Mouse (Mus musculus) brain, embryonic 14.5 days (tissue): ENCODE measurements around the gene Trim69. TPM values are rescaled to one million over a fixed set of nuclear protein-coding genes. Genes with fewer than 3 reads are reported as not detected.

Source experiments
- DNase-seq: peaks from one replicate; pipeline ENCODE4 v3.0.0-alpha.2; 2011; ENCODE audit warnings: low read depth
- CTCF ChIP-seq: fragments of 200-500 bp; IDR thresholded peaks from 2 replicates; pipeline ENCODE4 v1.5.1; 2012; ENCODE audit warnings: inconsistent platforms, mild to moderate bottlenecking, moderate library complexity, borderline replicate concordance; ENCODE audit not compliant: insufficient read depth, insufficient read length; ENCODE audit errors: extremely low read depth
- POLR2A ChIP-seq: fragments of 200-500 bp; IDR thresholded peaks from 2 replicates; pipeline ENCODE4 v1.6.1; 2012; ENCODE audit warnings: mild to moderate bottlenecking, inconsistent platforms, borderline replicate concordance; ENCODE audit not compliant: poor library complexity, insufficient read depth, insufficient read length, severe bottlenecking; ENCODE audit errors: extremely low read depth
- polyA plus RNA-seq: library from polyadenylated mRNA; depleted of rRNA; stranded (reverse); fragments of >200 nt; gene quantifications from 2 replicates; pipeline ENCODE4 v1.2.3, GENCODE M21; 2012

Gene Trim69
- polyA plus RNA-seq, 1 experiment = not detected

- no peak for TF ChIP-seq POLR2A
- no peak for TF ChIP-seq CTCF
- DNase-seq = no peak
Observed at GRCm38 (mm10) chr2:122157561-122157960, 2.9 kb upstream of the Trim69 start.

DNA sequence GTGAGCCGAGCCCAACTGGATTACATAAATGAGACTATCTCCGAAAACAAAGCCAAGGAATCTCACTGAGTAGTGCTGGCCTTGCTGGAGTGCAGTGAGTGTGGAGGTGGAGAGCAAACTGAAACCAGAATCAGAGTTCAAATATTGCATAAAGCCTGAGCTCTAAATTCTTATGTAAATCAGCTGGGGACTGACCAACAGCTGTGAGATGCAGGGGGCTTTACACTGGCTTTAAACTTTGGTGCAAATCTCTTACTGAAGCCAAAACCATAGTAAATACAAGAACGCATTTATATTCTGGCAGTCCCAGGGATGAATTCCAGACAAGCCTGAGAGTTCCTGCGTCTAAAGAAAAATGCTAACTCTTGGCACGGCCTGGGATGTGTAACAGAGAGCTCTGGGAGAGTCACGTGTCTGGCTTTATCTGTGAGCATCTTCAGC is 2.1 kb upstream of the Trim69 start:
- no peak for DNase-seq
- TF ChIP-seq CTCF (no peak), POLR2A (no peak)

DNA sequence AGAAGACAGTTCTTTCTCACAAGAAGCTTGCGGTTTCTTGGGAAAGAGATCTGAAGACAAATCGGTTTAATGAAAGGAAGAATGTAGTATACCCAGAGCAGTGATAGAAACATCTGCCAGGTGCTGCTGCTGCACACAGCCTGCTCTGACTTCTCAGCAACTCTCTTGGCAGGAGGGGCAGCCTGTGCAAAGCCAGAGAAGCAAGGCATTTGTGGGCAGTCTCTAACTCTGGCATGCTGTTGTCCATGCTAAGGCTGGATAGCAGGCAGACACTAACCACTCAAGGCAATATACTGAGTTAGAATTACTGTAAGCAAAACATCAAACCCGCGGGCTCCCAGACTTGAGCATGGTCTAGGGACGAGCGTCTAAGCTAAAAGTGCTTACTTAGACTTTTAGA is 833 bp upstream of the Trim69 start:
- no peak for TF ChIP-seq POLR2A
- TF ChIP-seq CTCF = no peak
- no peak for DNase-seq

DNA sequence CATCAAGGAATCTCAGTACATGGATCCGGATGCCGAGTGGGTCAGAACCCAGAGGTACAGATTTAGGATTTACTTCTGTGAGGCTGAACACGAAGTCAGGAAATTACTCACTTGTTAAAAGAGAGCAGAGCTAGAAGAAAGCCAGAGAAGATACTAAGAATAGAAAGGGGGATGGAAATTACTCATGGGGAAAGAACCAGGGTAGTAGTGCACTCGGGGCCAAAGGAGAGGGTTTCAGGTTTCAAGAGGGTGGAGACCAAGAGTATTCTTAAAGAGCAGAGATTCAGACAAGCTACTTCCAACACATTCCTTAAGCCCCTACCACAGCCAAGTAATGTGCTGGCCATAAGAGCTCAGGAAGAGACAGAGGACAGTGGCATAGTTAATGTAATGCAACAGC is 1.0 kb downstream of the Trim69 start:
- no peak for DNase-seq
- TF ChIP-seq POLR2A (no peak), CTCF (no peak)

DNA sequence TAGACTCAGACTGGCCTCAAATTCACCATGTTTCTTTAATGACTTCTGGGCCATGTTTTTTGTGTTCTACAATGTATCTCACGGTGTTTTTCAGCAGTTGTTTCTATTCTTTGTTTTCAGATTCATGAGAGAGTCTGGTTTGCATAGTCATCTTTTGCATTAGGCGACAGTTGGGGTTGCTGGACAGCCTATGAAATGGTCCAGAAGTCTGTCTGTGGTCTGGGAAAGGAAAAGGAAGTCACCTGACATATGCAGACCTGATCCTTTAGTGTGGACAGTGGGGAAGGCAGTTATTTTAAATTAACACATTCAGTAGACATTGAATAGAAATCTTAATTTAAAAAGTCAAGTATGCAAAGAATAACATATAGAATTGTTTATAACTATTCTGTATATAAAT is 2.0 kb downstream of the Trim69 start:
- TF ChIP-seq CTCF (no peak), POLR2A (no peak)
- no peak for DNase-seq

DNA sequence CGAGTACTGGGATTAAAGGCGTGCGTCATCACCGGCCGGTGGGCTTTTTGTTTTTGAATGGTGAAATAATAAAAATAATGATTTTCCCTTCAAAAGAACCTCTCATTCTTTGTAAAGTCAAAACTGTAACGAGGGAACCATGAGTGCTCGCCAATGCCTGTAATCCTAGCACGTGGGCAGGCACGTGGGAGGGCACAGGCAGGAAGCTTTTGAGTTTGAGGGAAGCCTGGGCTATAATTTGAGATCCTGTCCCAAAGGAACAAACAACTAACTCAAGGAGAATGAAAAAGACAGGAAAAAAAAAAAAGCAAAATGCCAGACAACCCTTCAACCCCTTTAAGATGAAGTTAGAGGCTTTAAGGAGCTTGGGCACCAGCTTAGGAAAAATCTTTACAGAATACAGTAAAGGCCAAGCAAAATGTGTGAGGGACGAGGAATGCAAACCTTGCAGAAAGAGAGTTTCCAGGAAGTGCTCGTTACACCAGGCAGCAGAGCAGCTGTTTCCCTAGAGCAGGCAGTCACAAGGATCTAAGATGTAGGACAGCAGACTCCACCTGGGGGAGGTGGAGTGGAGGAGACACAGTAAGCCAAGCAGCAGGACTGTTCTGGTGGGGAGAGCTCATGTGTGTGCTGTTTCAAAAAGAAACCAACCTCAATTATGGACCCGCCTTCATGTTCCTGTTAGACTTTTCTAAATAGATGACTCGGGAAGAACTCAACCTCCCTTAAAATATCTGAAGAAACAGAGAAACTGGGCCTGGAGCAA is 3.1 kb downstream of the Trim69 start:
- DNase-seq = no peak
- TF ChIP-seq CTCF (no peak), POLR2A (no peak)

GRCm38 (mm10) chr2:122164293-122164692 is 3.8 kb downstream of the Trim69 start:
- TF ChIP-seq POLR2A = no peak
- TF ChIP-seq CTCF = no peak
- DNase-seq = no peak

DNA sequence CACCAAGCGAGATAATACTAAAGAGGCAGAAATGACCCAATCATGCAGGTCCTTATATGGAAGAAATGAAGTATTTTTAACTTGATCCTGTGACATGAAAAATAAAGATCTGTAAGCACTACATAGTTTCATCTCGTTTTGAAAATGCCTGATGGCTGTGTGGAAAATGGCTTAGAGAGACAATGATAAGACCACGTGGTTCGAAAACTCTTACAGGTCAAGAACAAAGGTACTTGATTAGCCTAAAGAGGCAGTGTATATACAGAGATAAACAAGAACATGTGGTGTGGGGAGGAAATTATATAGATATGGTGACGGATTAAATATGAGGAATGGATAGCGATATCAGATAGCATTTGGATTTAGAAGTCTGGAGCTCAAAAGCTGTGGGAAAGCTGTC is 10.8 kb downstream of the Trim69 start:
- no peak for TF ChIP-seq CTCF
- TF ChIP-seq POLR2A = no peak

GRCm38 (mm10) chr2:122172188-122172587 is 11.7 kb downstream of the Trim69 start:
- TF ChIP-seq CTCF (no peak), POLR2A (no peak)
- peak; percentile 66 for DNase-seq

More for the DNA sequence above, 10.8 kb downstream of the Trim69 start:
- no peak for DNase-seq

DNA sequence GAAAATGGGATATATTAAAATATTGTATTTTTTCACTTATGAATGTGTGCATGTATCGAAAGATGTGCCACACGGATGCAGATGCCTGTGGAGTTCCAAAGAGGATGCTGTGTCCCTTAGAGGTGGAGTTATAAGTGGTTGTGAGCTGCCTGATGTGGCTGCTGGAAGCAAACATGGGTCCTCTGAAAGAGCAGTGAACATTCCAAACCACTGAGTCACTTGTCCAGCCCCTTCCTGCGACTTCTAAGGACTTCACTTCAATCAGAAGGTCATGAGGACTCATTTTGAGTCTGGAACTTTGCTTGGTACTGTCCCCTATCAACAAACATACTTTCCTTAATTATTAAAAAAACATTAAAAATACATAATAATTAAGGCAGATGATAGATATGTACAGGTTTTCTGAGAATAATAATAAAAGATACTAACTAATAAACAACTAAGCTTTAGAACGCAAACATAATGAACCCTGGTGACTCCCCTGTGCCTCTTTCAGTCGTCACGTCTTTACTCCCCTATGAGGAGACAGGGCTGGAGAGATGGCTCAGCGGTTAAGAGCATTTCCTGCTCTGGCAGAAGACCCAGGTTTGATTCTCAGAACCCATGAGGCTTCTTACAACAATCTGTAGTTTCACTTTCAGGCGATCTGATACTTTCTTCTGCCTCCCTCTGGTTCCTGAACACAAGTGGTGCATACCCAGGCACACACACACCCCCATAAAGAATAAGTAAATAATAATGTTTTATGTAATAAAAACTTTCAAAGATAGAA is 19.7 kb downstream of the Trim69 start:
- no peak for TF ChIP-seq POLR2A
- TF ChIP-seq CTCF = no peak

DNA sequence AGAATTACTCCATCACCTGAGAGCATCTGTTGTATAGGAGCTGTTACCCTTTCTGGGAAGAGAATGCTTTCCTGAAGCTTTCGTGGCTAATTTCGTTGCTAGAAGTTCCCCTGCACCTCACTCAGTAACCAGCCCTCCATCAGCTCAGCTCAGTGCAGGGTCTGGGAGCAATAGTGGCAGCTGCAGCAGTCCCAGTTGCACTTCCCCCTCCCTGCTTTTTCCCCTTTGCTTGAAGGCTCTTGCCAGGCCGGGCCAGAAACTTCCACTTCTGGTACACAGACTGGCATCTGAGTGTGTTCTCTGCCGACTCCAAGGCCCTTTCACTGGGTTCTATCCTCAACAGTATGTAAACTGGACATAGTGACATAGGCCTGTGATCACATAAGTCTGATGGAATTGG is 24.6 kb downstream of the Trim69 start:
- no peak for DNase-seq
- no peak for TF ChIP-seq POLR2A
- no peak for TF ChIP-seq CTCF

More for the DNA sequence above, 19.7 kb downstream of the Trim69 start:
- DNase-seq = no peak
